Mouse (Mus musculus) adrenal gland, postnatal 4 days (tissue): ENCODE measurements at regions not wholly inside any gene's neighbourhood (a gene's known extent, or its start where the extent isn't known, plus 50 kb on each side); places are given as distances from the start of the nearest gene placed in this dataset.

Source experiments
- DNase-seq, 2 experiments: peaks; one replicate each; pipeline ENCODE4 v3.0.0; 2021 to 2022; ENCODE audit warnings: low spot score in 2 of 2, mixed read lengths in 2 of 2

DNA sequence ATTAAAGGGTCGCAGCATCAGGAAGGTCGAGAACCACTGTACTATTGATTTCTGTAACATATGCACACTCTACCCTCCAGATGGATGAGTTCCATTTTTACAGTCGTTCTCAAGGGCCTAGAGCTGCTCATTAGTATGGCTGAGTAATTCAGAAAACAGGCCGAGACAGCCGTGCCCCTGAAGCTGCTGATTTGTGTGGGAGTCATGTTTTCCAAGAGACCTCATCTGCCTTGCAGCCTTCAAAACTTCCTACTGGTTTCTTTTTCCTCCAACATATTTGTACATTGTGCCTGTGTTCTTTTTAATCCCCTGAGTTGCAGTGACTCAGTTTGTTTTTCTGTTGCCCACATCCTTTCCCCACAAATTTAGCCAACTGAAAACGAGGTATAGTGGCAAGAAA is 99.4 kb upstream of the Spred1 start:
- no peak for DNase-seq

- no peak for DNase-seq
Observed at GRCm38 (mm10) chr2:117023436-117023835, 97.7 kb upstream of the Spred1 start.

DNA sequence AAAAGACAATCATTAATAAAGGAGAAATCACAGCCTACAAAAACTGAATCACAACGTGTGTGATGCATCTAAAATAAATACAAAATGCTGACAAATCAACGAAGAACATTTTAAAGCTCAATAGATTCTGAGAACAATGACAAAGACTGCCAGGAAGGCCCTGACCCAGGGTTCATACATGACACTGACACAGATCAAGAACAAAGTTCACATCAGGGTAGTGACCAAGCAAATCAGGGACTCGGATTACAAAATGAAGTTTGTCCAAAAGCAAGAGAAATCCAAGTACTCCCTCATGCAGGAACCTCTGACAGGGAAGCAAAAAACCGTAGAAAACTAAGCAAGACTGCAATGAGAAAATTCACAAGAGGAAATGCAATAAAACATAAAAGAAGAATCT is 94.1 kb upstream of the Spred1 start:
- DNase-seq = no peak

DNA sequence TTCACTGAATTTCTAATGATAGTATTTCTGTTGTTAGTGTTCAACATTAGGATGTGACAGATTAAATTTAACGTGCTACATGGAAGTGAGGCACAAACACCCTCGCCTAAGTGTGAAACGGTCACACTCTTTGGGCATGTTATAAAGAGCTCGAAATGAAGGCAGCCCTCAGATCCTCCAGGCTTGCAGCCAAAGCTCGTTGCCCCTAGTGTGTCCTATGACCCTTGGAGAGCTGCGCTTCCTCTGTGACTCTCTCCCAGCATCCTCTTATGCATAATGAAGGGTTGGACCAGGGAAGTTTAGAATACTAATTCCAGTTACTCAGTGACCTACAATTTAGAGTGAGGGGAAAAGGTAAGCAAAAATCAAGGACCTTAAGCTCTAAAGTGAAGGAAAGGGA is 92.4 kb upstream of the Spred1 start:
- no peak for DNase-seq

- no peak for DNase-seq
Observed at GRCm38 (mm10) chr2:117036197-117036872, 84.8 kb upstream of the Spred1 start.

GRCm38 (mm10) chr2:117040211-117040610 is 81.0 kb upstream of the Spred1 start:
- DNase-seq = no peak

GRCm38 (mm10) chr2:117043831-117044230 is 77.3 kb upstream of the Spred1 start:
- no peak for DNase-seq

- DNase-seq = no peak
Observed at GRCm38 (mm10) chr2:117048290-117048730, 72.9 kb upstream of the Spred1 start.

GRCm38 (mm10) chr2:117050061-117050460 is 71.1 kb upstream of the Spred1 start:
- DNase-seq = no peak

DNA sequence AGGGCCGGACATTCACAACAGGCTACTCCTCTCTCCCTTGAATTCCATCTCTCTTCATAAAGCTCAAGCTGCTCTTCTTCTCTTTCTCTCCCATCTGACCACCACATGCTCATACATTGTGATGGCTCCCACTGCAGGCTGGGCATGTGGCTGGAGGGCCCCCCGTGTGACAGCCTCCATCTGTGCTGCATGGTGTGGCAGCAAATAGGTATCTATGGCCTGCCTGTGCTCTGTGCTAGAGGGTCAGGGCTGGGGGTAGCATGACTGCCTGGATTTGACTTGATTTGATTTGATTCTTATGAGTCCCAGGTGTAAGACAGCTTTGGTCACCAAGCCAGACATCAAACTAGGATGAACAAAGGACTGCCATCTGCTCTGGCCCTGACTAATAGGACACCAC is 57.0 kb upstream of the Spred1 start:
- no peak for DNase-seq

DNA sequence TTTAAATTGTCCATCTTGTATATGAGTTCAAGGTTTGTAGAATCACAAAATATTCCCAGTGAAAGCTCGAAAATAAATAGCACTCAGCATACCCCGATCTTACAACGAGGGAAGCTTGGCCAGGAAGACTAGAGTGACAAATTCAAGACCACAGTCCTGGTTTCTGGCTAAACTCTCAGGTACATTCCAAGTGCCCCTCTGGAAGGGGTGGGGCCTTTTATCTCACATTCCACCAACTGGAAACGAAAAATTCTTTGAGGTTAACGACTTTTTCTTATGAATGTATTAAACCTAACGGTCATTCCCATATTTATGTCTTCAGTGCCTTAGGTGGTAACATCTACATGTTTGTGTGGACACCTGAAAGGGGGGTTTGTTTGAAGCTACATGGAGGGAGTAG is 50.8 kb upstream of the Spred1 start:
- no peak for DNase-seq

- DNase-seq = no peak
Observed at GRCm38 (mm10) chr2:117071098-117071497, 50.1 kb upstream of the Spred1 start.
